Mouse (Mus musculus): ENCODE results near the gene Gm29133. TPM values are rescaled to one million over a fixed set of nuclear protein-coding genes. Genes with fewer than 3 reads are reported as not detected.

Gm29133 gene
- polyA plus RNA-seq (2015; fragmentation: Nextera tagmentation; extraction: Ambion mirVana) = not detected in 2 replicates

DNA sequence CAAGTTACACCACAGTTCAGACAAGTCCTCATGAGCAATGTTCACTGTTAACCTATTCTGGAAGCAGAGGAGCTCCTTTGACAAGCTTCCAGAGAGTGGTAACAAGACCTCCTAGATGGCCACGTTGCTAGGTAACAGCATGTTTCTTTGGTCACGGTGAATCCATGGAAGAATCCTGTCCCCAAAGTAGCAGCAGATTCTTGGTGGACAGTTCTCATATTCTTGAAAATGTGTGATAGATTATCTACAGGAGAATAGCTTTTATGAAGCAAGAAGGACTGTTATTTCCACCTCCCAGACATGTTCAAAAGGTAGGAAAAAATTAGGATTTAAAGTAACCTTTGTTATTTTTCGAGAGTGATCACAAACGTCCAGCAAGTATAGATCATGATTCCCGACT lies at the start of gene Gm29133:
Gm29133 (plus strand) TSS at position 301 of the 400 bp plus-strand sequence.
- DNase-seq (ENCODE audit: low spot score) = no peak

DNA sequence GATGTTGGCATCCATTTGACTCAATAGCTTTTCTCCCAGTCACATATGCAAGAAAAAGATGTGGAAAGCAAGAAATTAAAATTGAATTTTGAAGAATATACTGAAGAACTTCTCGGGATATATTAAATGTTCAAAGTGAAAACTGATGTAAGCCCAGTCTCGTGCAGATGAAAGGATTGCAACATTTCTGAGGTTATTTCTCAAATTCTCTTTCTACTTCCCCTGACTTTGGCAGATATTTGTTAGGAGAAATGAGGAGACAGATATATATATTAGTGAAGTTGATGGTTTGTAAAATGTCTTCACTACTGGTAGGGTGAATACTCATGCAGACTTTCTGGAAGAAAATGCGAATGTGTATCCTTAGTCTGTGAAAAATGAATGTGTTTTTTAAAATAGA lies 48.9 kb upstream of the Gm29133 start:
- ATAC-seq (ENCODE audit: low FRiP score, low TSS enrichment) (no peak), DNase-seq (ENCODE audit: low spot score) (no peak)
- Histone ChIP-seq H3K27me3 (ENCODE audit: control insufficient read depth, insufficient read depth, low read length) (no peaks in the 10 kb centered on the region), H3K36me3 (ENCODE audit: control insufficient read depth, insufficient read depth, low read length) (no peaks in the 10 kb centered on the region), H3K9ac (ENCODE audit: low read length) (no peak overlapping the region), H3K4me3 (ENCODE audit: low read depth, low read length) (no peak overlapping the region), H3K4me2 (replicated peaks; ENCODE audit: low read depth) (no peak overlapping the region), H3K4me1 (replicated peaks; ENCODE audit: control insufficient read depth, insufficient read depth) (no peaks in the 10 kb centered on the region), H3K9me3 (ENCODE audit: control insufficient read depth, low read length) (no peaks in the 10 kb centered on the region), H3K27ac (replicated peaks) (no peak overlapping the region)
- no peak for TF ChIP-seq EP300 (optimal IDR thresholded peaks at IDR 0.05)
- TF ChIP-seq CTCF (IDR thresholded peaks at IDR 0.05; ENCODE audit: low read depth) = no peak
- 82% methylated on average over 3 of the region's 3 CpGs for WGBS

More for the DNA sequence above, at the start of gene Gm29133:
- Histone ChIP-seq H3K4me2 (replicated peaks; ENCODE audit: low read depth) (no peak within 1 kb of the TSS), H3K9me3 (ENCODE audit: control insufficient read depth, low read length) (no peaks in the 10 kb centered on the region), H3K9ac (ENCODE audit: low read length) (no peak within 1 kb of the TSS), H3K4me1 (replicated peaks; ENCODE audit: control insufficient read depth, insufficient read depth) (no peaks in the 10 kb centered on the region), H3K4me3 (ENCODE audit: low read depth, low read length) (no peak within 1 kb of the TSS), H3K27me3 (ENCODE audit: control insufficient read depth, insufficient read depth, low read length) (no peaks in the 10 kb centered on the region), H3K27ac (replicated peaks) (no peak within 1 kb of the TSS), H3K36me3 (ENCODE audit: control insufficient read depth, insufficient read depth, low read length) (no peaks in the 10 kb centered on the region)
- TF ChIP-seq EP300 (optimal IDR thresholded peaks at IDR 0.05) (no peak), CTCF (IDR thresholded peaks at IDR 0.05; ENCODE audit: low read depth) (no peak)
- WGBS = 63% methylated on average over 5 of the region's 5 CpGs
- ATAC-seq (ENCODE audit: low FRiP score, low TSS enrichment) = no peak

DNA sequence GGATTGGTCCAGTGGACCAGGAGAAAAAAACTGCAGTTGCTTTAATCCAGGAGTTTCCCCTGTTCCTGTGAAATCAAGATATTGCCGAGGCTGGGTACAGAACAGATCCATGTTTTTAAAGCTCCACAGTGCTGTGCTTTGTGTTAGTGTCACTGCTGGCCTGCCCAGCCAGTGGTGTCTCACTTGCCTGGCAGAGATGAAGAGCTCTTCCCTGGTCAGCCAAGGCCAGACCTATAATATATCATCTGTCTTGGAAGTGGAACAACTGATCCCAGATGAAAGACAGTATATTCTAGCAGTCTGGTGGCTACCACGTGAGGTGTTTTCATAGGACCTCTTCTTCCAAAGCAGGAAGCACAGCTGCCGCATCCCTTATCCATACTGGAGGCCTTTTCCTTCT lies 46.7 kb upstream of the Gm29133 start:
- H3K36me3 ChIP-seq (ENCODE audit: control insufficient read depth, insufficient read depth, low read length) = no peaks in the 10 kb centered on the region
- H3K4me3 ChIP-seq (ENCODE audit: low read depth, low read length) = no peak overlapping the region
- WGBS = 72% methylated on average over 3 of the region's 3 CpGs

DNA sequence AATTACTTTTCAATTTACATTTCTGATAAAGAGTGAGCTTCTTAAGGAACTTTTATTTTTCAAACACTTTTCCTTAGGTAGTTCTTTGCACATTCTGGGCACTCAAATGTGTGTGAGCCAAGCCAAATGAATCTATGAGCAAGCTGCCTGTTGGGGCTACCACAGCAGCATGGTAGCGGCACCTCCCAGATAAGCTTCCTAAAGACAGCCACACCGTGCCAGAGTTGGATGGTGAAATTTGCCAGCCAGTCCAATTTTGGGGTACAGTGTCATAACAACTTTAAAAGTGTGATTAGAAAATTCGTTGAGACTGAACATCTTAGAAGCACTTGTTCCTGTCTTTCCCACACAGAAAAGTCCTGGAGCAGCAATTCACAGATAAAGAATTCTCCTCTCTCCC lies 41.5 kb upstream of the Gm29133 start:
- Histone ChIP-seq H3K4me3 (ENCODE audit: low read depth, low read length) (no peak overlapping the region), H3K27me3 (ENCODE audit: control insufficient read depth, insufficient read depth, low read length) (no peaks in the 10 kb centered on the region), H3K27ac (replicated peaks) (no peak overlapping the region), H3K9ac (ENCODE audit: low read length) (no peak overlapping the region), H3K4me2 (replicated peaks; ENCODE audit: low read depth) (no peak overlapping the region), H3K4me1 (replicated peaks; ENCODE audit: control insufficient read depth, insufficient read depth) (no peaks in the 10 kb centered on the region), H3K9me3 (ENCODE audit: control insufficient read depth, low read length) (no peaks in the 10 kb centered on the region), H3K36me3 (ENCODE audit: control insufficient read depth, insufficient read depth, low read length) (no peaks in the 10 kb centered on the region)
- TF ChIP-seq EP300 (optimal IDR thresholded peaks at IDR 0.05) = no peak
- TF ChIP-seq CTCF (IDR thresholded peaks at IDR 0.05; ENCODE audit: low read depth) = no peak
- 70% methylated on average over 3 of the region's 3 CpGs for WGBS
- ATAC-seq (ENCODE audit: low FRiP score, low TSS enrichment) (no peak), DNase-seq (ENCODE audit: low spot score) (no peak)

More for the DNA sequence above, 46.7 kb upstream of the Gm29133 start:
- no peak for DNase-seq (ENCODE audit: low spot score)
- Histone ChIP-seq H3K9ac (ENCODE audit: low read length) (no peak overlapping the region), H3K4me1 (replicated peaks; ENCODE audit: control insufficient read depth, insufficient read depth) (no peaks in the 10 kb centered on the region), H3K27me3 (ENCODE audit: control insufficient read depth, insufficient read depth, low read length) (no peaks in the 10 kb centered on the region), H3K4me2 (replicated peaks; ENCODE audit: low read depth) (no peak overlapping the region), H3K9me3 (ENCODE audit: control insufficient read depth, low read length) (no peaks in the 10 kb centered on the region), H3K27ac (replicated peaks) (no peak overlapping the region)
- TF ChIP-seq CTCF (IDR thresholded peaks at IDR 0.05; ENCODE audit: low read depth) = no peak
- TF ChIP-seq EP300 (optimal IDR thresholded peaks at IDR 0.05) = no peak
- ATAC-seq (ENCODE audit: low FRiP score, low TSS enrichment) = no peak

DNA sequence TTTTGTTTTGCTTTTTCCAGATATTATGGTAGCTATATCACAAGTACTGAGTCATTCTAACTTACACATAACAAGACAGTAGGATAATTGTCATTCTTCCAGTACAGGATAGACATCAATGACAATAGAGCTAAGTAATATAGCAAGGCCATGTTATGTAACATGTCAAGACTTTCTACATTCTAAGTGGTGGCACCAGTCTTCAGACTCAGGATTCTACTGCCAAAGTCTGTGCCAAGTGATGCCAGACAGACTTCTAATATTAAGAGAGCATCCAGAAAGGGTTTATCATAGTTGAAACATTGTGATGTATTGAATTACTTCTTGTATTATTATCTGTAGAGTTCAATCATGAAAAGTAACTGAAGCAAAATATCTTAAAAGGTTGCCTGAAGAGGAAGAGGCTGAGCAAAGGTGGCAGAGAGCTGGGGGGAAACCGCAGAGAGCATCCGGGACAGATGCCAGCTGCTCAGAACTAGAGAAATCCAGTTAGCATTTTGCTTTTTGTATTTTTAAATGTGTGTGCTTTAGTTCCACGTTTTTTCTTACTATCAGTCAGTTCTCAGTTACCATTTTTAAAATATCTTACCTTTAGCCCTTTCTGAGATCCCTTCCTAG lies 34.2 kb upstream of the Gm29133 start:
- Histone ChIP-seq H3K27me3 (ENCODE audit: control insufficient read depth, insufficient read depth, low read length) (no peaks in the 10 kb centered on the region), H3K27ac (replicated peaks) (no peak overlapping the region), H3K9me3 (ENCODE audit: control insufficient read depth, low read length) (no peaks in the 10 kb centered on the region), H3K9ac (ENCODE audit: low read length) (no peak overlapping the region), H3K36me3 (ENCODE audit: control insufficient read depth, insufficient read depth, low read length) (no peaks in the 10 kb centered on the region), H3K4me3 (ENCODE audit: low read depth, low read length) (no peak overlapping the region), H3K4me1 (replicated peaks; ENCODE audit: control insufficient read depth, insufficient read depth) (no peaks in the 10 kb centered on the region), H3K4me2 (replicated peaks; ENCODE audit: low read depth) (no peak overlapping the region)
- DNase-seq (ENCODE audit: low spot score) (no peak), ATAC-seq (ENCODE audit: low FRiP score, low TSS enrichment) (no peak)
- 59% methylated on average over 3 of the region's 3 CpGs for WGBS
- TF ChIP-seq CTCF (IDR thresholded peaks at IDR 0.05; ENCODE audit: low read depth) (no peak), EP300 (optimal IDR thresholded peaks at IDR 0.05) (no peak)

DNA sequence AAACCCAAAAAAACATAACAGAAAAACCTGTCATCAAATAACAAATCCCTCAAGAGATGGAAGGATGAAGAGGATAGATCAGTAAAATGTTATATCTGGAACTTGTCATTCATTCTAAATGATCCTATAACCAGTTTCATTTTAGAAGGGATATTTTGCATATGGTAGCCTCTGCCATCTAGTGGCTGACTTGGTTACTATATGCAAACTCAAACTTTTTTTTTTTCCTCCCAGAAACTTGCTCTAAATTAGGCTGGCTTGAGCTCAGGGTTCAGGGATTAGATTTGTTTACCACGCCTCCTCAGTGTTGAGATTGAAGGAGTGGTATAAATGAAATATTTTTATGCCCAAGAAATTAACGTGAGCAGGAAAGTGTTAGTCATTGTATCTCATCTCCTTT lies 27.3 kb upstream of the Gm29133 start:
- 19% methylated on average over 2 of the region's 2 CpGs for WGBS
- DNase-seq (ENCODE audit: low spot score) (no peak), ATAC-seq (ENCODE audit: low FRiP score, low TSS enrichment) (no peak)
- no peaks in the 10 kb centered on the region for H3K27me3 ChIP-seq (ENCODE audit: control insufficient read depth, insufficient read depth, low read length)
- no peak overlapping the region for H3K4me3 ChIP-seq (ENCODE audit: low read depth, low read length)
- H3K9me3 ChIP-seq (ENCODE audit: control insufficient read depth, low read length) = no peaks in the 10 kb centered on the region
- H3K9ac ChIP-seq (ENCODE audit: low read length) = no peak overlapping the region
- TF ChIP-seq CTCF (IDR thresholded peaks at IDR 0.05; ENCODE audit: low read depth) (peak; percentile 83), EP300 (optimal IDR thresholded peaks at IDR 0.05) (no peak)
- H3K4me1 ChIP-seq (replicated peaks; ENCODE audit: control insufficient read depth, insufficient read depth) = no peaks in the 10 kb centered on the region
- H3K27ac ChIP-seq (replicated peaks) = no peak overlapping the region
- H3K36me3 ChIP-seq (ENCODE audit: control insufficient read depth, insufficient read depth, low read length) = no peaks in the 10 kb centered on the region
- no peak overlapping the region for H3K4me2 ChIP-seq (replicated peaks; ENCODE audit: low read depth)

Data from stomach, postnatal 0 days (tissue).